Mouse (Mus musculus) B cell, adult 2 months (primary cell): Measurements from ENCODE around the gene Cenpj.

Experiments used
- DNase-seq, 2 experiments: peaks; one replicate each; pipeline ENCODE4 v3.0.0; 2022

Cenpj gene

GRCm38 (mm10) chr14:56544946-56545345 lies 30.3 kb downstream of the Cenpj start:
- DNase-seq: no peak

- no peak for DNase-seq
These were observed 44.4 kb downstream of the Cenpj start for GRCm38 (mm10) chr14:56530788-56531187.

GRCm38 (mm10) chr14:56514775-56515174 lies 60.5 kb downstream of the Cenpj start:
- DNase-seq: no peak

GRCm38 (mm10) chr14:56512084-56512483 lies 63.1 kb downstream of the Cenpj start:
- DNase-seq: no peak

- no peak for DNase-seq
These were observed 68.5 kb downstream of the Cenpj start for GRCm38 (mm10) chr14:56506743-56507142.

GRCm38 (mm10) chr14:56502407-56502806 lies 72.8 kb downstream of the Cenpj start:
- DNase-seq: no peak

GRCm38 (mm10) chr14:56489806-56490205 lies 85.4 kb downstream of the Cenpj start:
- no peak for DNase-seq
